Mouse (Mus musculus): ENCODE measurements at regions not wholly inside any gene's neighbourhood (a gene's known extent, or its start where the extent isn't known, plus 50 kb on each side); places are given as distances from the start of the nearest gene placed in this dataset.

DNA sequence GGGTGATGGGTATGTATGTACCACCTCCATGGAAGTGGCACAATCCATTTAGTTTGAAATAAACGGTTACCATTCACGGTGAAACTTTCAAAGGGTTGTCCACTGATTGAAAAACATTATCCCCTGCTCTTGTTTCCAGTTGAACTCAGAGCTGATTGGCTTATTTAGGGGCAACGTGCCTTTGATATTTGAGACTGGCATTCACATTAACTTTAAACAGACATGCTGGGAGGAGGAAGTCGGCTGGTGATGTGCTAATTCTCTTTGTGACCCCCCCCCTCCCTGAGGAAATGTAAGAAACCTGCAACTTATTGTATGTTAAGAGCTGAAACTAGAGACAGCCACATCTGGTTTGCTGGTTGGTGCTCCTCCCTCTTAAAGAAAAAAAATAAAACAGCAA is 219.7 kb upstream of the Lrtm1 start:
- TF ChIP-seq CTCF (IDR thresholded peaks at IDR 0.05; ENCODE audit: low read depth) (no peak), EP300 (optimal IDR thresholded peaks at IDR 0.05) (no peak)
